Mouse (Mus musculus) liver, embryonic 15.5 days (tissue): ENCODE measurements around the gene Mylpf. TPM values are rescaled to one million over a fixed set of nuclear protein-coding genes. Genes with fewer than 3 reads are reported as not detected.
"Not testable (repeated sequence)": the region's sequence is repeated elsewhere in the genome, so short reads cannot be mapped to it uniquely, and the experiment has no call there.

Experiments used
- ATAC-seq: fragments of 200-750 bp; cut with Nextera tagmentation; 2 replicates; pipeline ENCODE4 v1.8.0; 2017; ENCODE audit warnings: moderate number of reproducible peaks, mild to moderate bottlenecking, moderate library complexity; ENCODE audit not compliant: insufficient read depth
- H3K27ac ChIP-seq: fragments of 300-500 bp; sonication (generic); replicated peaks from 2 replicates; pipeline ENCODE4 v1.5.1; 2015; ENCODE audit warnings: mild to moderate bottlenecking, inconsistent platforms
- H3K27me3 ChIP-seq: fragments of 300-500 bp; sonication (generic); 2 replicates; pipeline ENCODE4 v1.6.1; 2015; ENCODE audit warnings: mild to moderate bottlenecking, inconsistent platforms
- H3K36me3 ChIP-seq: fragments of 300-500 bp; sonication (generic); replicated peaks from 2 replicates; pipeline ENCODE4 v1.6.1; 2015; ENCODE audit warnings: moderate library complexity, mild to moderate bottlenecking, inconsistent platforms
- H3K4me1 ChIP-seq: fragments of 300-500 bp; sonication (generic); replicated peaks from 2 replicates; pipeline ENCODE4 v1.6.1; 2015; ENCODE audit warnings: inconsistent platforms
- H3K4me2 ChIP-seq: fragments of 300-500 bp; sonication (generic); 2 replicates; pipeline ENCODE4 v1.6.1; 2015; ENCODE audit warnings: moderate library complexity, mild to moderate bottlenecking, inconsistent platforms
- H3K4me3 ChIP-seq: fragments of 300-500 bp; sonication (generic); replicated peaks from 2 replicates; pipeline ENCODE4 v1.5.1; 2015; ENCODE audit warnings: mild to moderate bottlenecking, inconsistent platforms
- H3K9ac ChIP-seq: fragments of 300-500 bp; sonication (generic); 2 replicates; pipeline ENCODE4 v1.6.1; 2015; ENCODE audit warnings: moderate library complexity, mild to moderate bottlenecking, inconsistent platforms
- H3K9me3 ChIP-seq: fragments of 300-500 bp; sonication (generic); replicated peaks from 2 replicates; pipeline ENCODE4 v1.6.1; 2016; ENCODE audit warnings: inconsistent platforms
- WGBS: fragments of 180-500 bp; shearing (Covaris S2); methylation state at CpG from one replicate; pipeline ENCODE4 v1.1.7; 2015; ENCODE audit warnings: mixed read lengths; ENCODE audit not compliant: insufficient replicate concordance; 5-methylcytosine and 5-hydroxymethylcytosine counted together
- polyA plus RNA-seq: library from polyadenylated mRNA; unstranded; fragments of >200 nt; fragmentation: Nextera tagmentation; extraction: Ambion mirVana; gene quantifications from 2 replicates; pipeline ENCODE4 v1.2.1, GENCODE M21; 2015

Gene Mylpf
- polyA plus RNA-seq = 67.8 and 89.3 TPM in 2 replicates

- under 1% methylated on average over 44 of the region's 44 CpGs for WGBS
- H3K36me3 ChIP-seq = peaks cover 15% of the 10 kb centered on the region
- H3K27me3 ChIP-seq = no peaks in the 10 kb centered on the region
- peak within 1 kb of the TSS; percentile 81 for H3K4me2 ChIP-seq
- H3K9ac ChIP-seq = peak within 1 kb of the TSS; percentile 96
- no peaks in the 10 kb centered on the region for H3K9me3 ChIP-seq
- peaks cover 66% of the 10 kb centered on the region for H3K4me1 ChIP-seq
- peak within 1 kb of the TSS; percentile 99 for H3K27ac ChIP-seq
- H3K4me3 ChIP-seq = peak within 1 kb of the TSS; percentile 96
- ATAC-seq = peak; percentile 89
These were observed at the start of gene Mylpf for GRCm38 (mm10) chr7:127208553-127209438. Mylpf (plus strand) TSS chr7:127208890.

GRCm38 (mm10) chr7:127162546-127162945 is 46.1 kb upstream of the Mylpf start:
- Histone ChIP-seq H3K4me1 (peaks cover 19% of the 10 kb centered on the region; the same call in 1 of the 2 replicates), H3K9ac (no peak overlapping the region), H3K36me3 (no peaks in the 10 kb centered on the region), H3K9me3 (no peaks in the 10 kb centered on the region), H3K4me2 (no peak overlapping the region), H3K27me3 (no peaks in the 10 kb centered on the region), H3K27ac (no peak overlapping the region), H3K4me3 (no peak overlapping the region)
- no peak for ATAC-seq
- WGBS = 82% methylated on average over 5 of the region's 5 CpGs

- H3K27ac ChIP-seq = no peak overlapping the region
- no peak overlapping the region for H3K9ac ChIP-seq
- H3K4me2 ChIP-seq = no peak overlapping the region
- WGBS = 68% methylated on average over 4 of the region's 4 CpGs
- peaks cover 15% of the 10 kb centered on the region; the same call in 1 of the 2 replicates for H3K4me1 ChIP-seq
- no peaks in the 10 kb centered on the region for H3K9me3 ChIP-seq
- no peak overlapping the region for H3K4me3 ChIP-seq
- ATAC-seq = no peak
- H3K36me3 ChIP-seq = no peaks in the 10 kb centered on the region
- no peaks in the 10 kb centered on the region for H3K27me3 ChIP-seq
These were observed 44.7 kb upstream of the Mylpf start for GRCm38 (mm10) chr7:127164002-127164401.

GRCm38 (mm10) chr7:127165607-127166493 is 42.8 kb upstream of the Mylpf start:
- H3K27me3 ChIP-seq = no peaks in the 10 kb centered on the region
- ATAC-seq = no peak
- H3K36me3 ChIP-seq = no peaks in the 10 kb centered on the region
- no peak overlapping the region for H3K4me2 ChIP-seq
- no peak overlapping the region for H3K27ac ChIP-seq
- H3K9me3 ChIP-seq = no peaks in the 10 kb centered on the region
- WGBS = 61% methylated on average over 12 of the region's 12 CpGs
- no peak overlapping the region for H3K4me3 ChIP-seq
- H3K9ac ChIP-seq = no peak overlapping the region
- H3K4me1 ChIP-seq = peaks cover 15% of the 10 kb centered on the region; the same call in 1 of the 2 replicates

- Histone ChIP-seq H3K36me3 (no peaks in the 10 kb centered on the region), H3K4me1 (peaks cover 15% of the 10 kb centered on the region; the same call in 1 of the 2 replicates), H3K4me3 (no peak overlapping the region), H3K27ac (no peak overlapping the region), H3K27me3 (no peaks in the 10 kb centered on the region), H3K9me3 (no peaks in the 10 kb centered on the region), H3K9ac (no peak overlapping the region), H3K4me2 (no peak overlapping the region)
- 56% methylated on average over 5 of the region's 5 CpGs for WGBS
- ATAC-seq = no peak
These were observed 42.2 kb upstream of the Mylpf start for GRCm38 (mm10) chr7:127166501-127166900.

- Histone ChIP-seq H3K27me3 (no peaks in the 10 kb centered on the region), H3K36me3 (no peaks in the 10 kb centered on the region), H3K4me2 (no peak overlapping the region), H3K4me1 (peaks cover 18% of the 10 kb centered on the region), H3K4me3 (no peak overlapping the region), H3K9ac (no peak overlapping the region), H3K9me3 (no peaks in the 10 kb centered on the region), H3K27ac (no peak overlapping the region)
- WGBS = 52% methylated on average over 4 of the region's 4 CpGs
- no peak for ATAC-seq
These were observed 31.8 kb upstream of the Mylpf start for GRCm38 (mm10) chr7:127176937-127177336.

- H3K4me3 ChIP-seq = no peak overlapping the region
- peaks cover 45% of the 10 kb centered on the region for H3K4me1 ChIP-seq
- H3K4me2 ChIP-seq = no peak overlapping the region
- no peak for ATAC-seq
- no peaks in the 10 kb centered on the region for H3K27me3 ChIP-seq
- no peak overlapping the region for H3K27ac ChIP-seq
- H3K36me3 ChIP-seq = no peaks in the 10 kb centered on the region
- WGBS = 25% methylated on average over 2 of the region's 2 CpGs
- no peaks in the 10 kb centered on the region for H3K9me3 ChIP-seq
- H3K9ac ChIP-seq = no peak overlapping the region
These were observed 27.9 kb upstream of the Mylpf start for GRCm38 (mm10) chr7:127180783-127181182.

- H3K27me3 ChIP-seq, H3K9me3 ChIP-seq, ATAC-seq, H3K4me3 ChIP-seq, H3K36me3 ChIP-seq, H3K9ac ChIP-seq, H3K4me2 ChIP-seq, H3K27ac ChIP-seq: not testable (repeated sequence)
- peaks cover 45% of the 10 kb centered on the region for H3K4me1 ChIP-seq
- 35% methylated on average over 3 of the region's 3 CpGs for WGBS
These were observed 27.0 kb upstream of the Mylpf start for GRCm38 (mm10) chr7:127181724-127182123.

- Histone ChIP-seq H3K27ac (peak overlapping the region; percentile 77), H3K4me2 (peak overlapping the region; percentile 4; the same call in 1 of the 2 replicates), H3K9me3 (no peaks in the 10 kb centered on the region), H3K36me3 (no peaks in the 10 kb centered on the region), H3K27me3 (no peaks in the 10 kb centered on the region), H3K9ac (no peak overlapping the region), H3K4me3 (no peak overlapping the region), H3K4me1 (peaks cover 41% of the 10 kb centered on the region)
- WGBS = 16% methylated on average over 8 of the region's 8 CpGs
- peak; percentile 82 for ATAC-seq
These were observed 25.3 kb upstream of the Mylpf start for GRCm38 (mm10) chr7:127183345-127183744.

- 38% methylated on average over 6 of the region's 6 CpGs for WGBS
- Histone ChIP-seq H3K9me3 (no peaks in the 10 kb centered on the region), H3K36me3 (no peaks in the 10 kb centered on the region), H3K9ac (no peak overlapping the region), H3K27ac (peak overlapping the region; percentile 77; the same call in 1 of the 2 replicates), H3K27me3 (no peaks in the 10 kb centered on the region), H3K4me1 (peaks cover 44% of the 10 kb centered on the region), H3K4me2 (0 out of 2 replicates have a peak overlapping the region, but pooled peaks have one; percentile 4), H3K4me3 (no peak overlapping the region)
- ATAC-seq = peak; percentile 66
These were observed 24.9 kb upstream of the Mylpf start for GRCm38 (mm10) chr7:127183828-127184227.

GRCm38 (mm10) chr7:127184720-127185119 is 24.0 kb upstream of the Mylpf start:
- no peak overlapping the region for H3K4me3 ChIP-seq
- no peak overlapping the region for H3K9ac ChIP-seq
- WGBS = 17% methylated on average over 1 of the region's 1 CpGs
- H3K27me3 ChIP-seq = no peaks in the 10 kb centered on the region
- ATAC-seq = no peak
- peaks cover 49% of the 10 kb centered on the region for H3K4me1 ChIP-seq
- no peak overlapping the region for H3K4me2 ChIP-seq
- 0 out of 2 replicates have a peak overlapping the region, but pooled peaks have one; percentile 77 for H3K27ac ChIP-seq
- H3K9me3 ChIP-seq = no peaks in the 10 kb centered on the region
- H3K36me3 ChIP-seq = no peaks in the 10 kb centered on the region
